Mouse (Mus musculus) ES-Bruce4 (cell line): ENCODE data around the gene Ugt1a6b. TPM values are rescaled to one million over a fixed set of nuclear protein-coding genes. Genes with fewer than 3 reads are reported as not detected.

Experiments
- H3K27ac ChIP-seq: 2 replicates; pipeline ENCODE4 v1.5.1; 2012; ENCODE audit warnings: low read length, inconsistent platforms; ENCODE audit not compliant: insufficient read depth
- H3K27me3 ChIP-seq: 2 replicates; pipeline ENCODE4 v1.6.1; 2012; ENCODE audit warnings: mild to moderate bottlenecking, low read length, inconsistent platforms; ENCODE audit not compliant: control insufficient read depth, poor library complexity, insufficient read depth, severe bottlenecking
- H3K36me3 ChIP-seq: 2 replicates; pipeline ENCODE4 v1.6.1; 2012; ENCODE audit warnings: inconsistent platforms, mild to moderate bottlenecking, low read length, moderate library complexity; ENCODE audit not compliant: control insufficient read depth, poor library complexity, insufficient read depth, severe bottlenecking
- H3K4me1 ChIP-seq: one replicate; pipeline ENCODE4 v1.8.1; 2011; ENCODE audit warnings: low read length; ENCODE audit not compliant: control insufficient read depth, insufficient read depth
- H3K4me3 ChIP-seq: 2 replicates; pipeline ENCODE4 v1.5.1; 2011; ENCODE audit warnings: low read depth, mild to moderate bottlenecking, low read length
- H3K9ac ChIP-seq: 2 replicates; pipeline ENCODE4 v1.6.1; 2012; ENCODE audit warnings: low read depth, mild to moderate bottlenecking, inconsistent platforms; ENCODE audit not compliant: poor library complexity, severe bottlenecking
- H3K9me3 ChIP-seq: replicated peaks from 2 replicates; pipeline ENCODE4 v1.6.1; 2012; ENCODE audit warnings: mild to moderate bottlenecking, low read length, inconsistent platforms; ENCODE audit not compliant: control insufficient read depth, poor library complexity, insufficient read depth, severe bottlenecking
- CTCF ChIP-seq: IDR thresholded peaks from one replicate; pipeline ENCODE4 v1.8.1; 2011; ENCODE audit warnings: low read depth, low read length
- EP300 ChIP-seq: IDR thresholded peaks from 2 replicates; pipeline ENCODE4 v1.6.1; 2011; ENCODE audit warnings: low read depth, low read length; ENCODE audit not compliant: insufficient read depth
- POLR2A ChIP-seq: IDR thresholded peaks from one replicate; pipeline ENCODE4 v1.8.1; 2011; ENCODE audit warnings: low read length; ENCODE audit not compliant: insufficient read depth
- polyA plus RNA-seq: library from polyadenylated mRNA; stranded (reverse); fragments of >200 nt; gene quantifications from 2 replicates; pipeline ENCODE4 v1.2.4, GENCODE M21; 2011; ENCODE audit warnings: low read depth; ENCODE audit not compliant: missing spikeins, insufficient read depth, insufficient read length

Gene Ugt1a6b
- polyA plus RNA-seq, 1 experiment: not detected

- Histone ChIP-seq H3K4me1 (no peaks in the 10 kb centered on the region), H3K9ac (no peak overlapping the region), H3K27ac (no peak overlapping the region), H3K27me3 (no peaks in the 10 kb centered on the region), H3K9me3 (no peaks in the 10 kb centered on the region), H3K36me3 (no peaks in the 10 kb centered on the region), H3K4me3 (no peak overlapping the region)
- TF ChIP-seq CTCF: no peak
- no peak for TF ChIP-seq EP300
- no peak for TF ChIP-seq POLR2A
These were observed 152.4 kb downstream of the Ugt1a6b start for GRCm38 (mm10) chr1:88255466-88255857.

GRCm38 (mm10) chr1:88255989-88256754 lies 153.1 kb downstream of the Ugt1a6b start:
- Histone ChIP-seq H3K27ac (no peak overlapping the region), H3K4me3 (no peak overlapping the region), H3K9ac (no peak overlapping the region), H3K27me3 (no peaks in the 10 kb centered on the region), H3K9me3 (no peaks in the 10 kb centered on the region), H3K4me1 (no peaks in the 10 kb centered on the region), H3K36me3 (no peaks in the 10 kb centered on the region)
- no peak for TF ChIP-seq POLR2A
- TF ChIP-seq CTCF: no peak
- no peak for TF ChIP-seq EP300

GRCm38 (mm10) chr1:88256886-88257663 lies 154.0 kb downstream of the Ugt1a6b start:
- no peaks in the 10 kb centered on the region for H3K36me3 ChIP-seq
- no peak overlapping the region for H3K9ac ChIP-seq
- no peak overlapping the region for H3K4me3 ChIP-seq
- H3K9me3 ChIP-seq: no peaks in the 10 kb centered on the region
- H3K4me1 ChIP-seq: no peaks in the 10 kb centered on the region
- H3K27me3 ChIP-seq: no peaks in the 10 kb centered on the region
- H3K27ac ChIP-seq: no peak overlapping the region
- no peak for TF ChIP-seq EP300
- TF ChIP-seq CTCF: no peak
- no peak for TF ChIP-seq POLR2A

- no peak overlapping the region for H3K9ac ChIP-seq
- no peak overlapping the region for H3K27ac ChIP-seq
- H3K27me3 ChIP-seq: no peaks in the 10 kb centered on the region
- H3K4me1 ChIP-seq: no peaks in the 10 kb centered on the region
- H3K9me3 ChIP-seq: no peaks in the 10 kb centered on the region
- no peak overlapping the region for H3K4me3 ChIP-seq
- no peak for TF ChIP-seq EP300
- no peak for TF ChIP-seq CTCF
- TF ChIP-seq POLR2A: no peak
- peaks cover 3% of the 10 kb centered on the region; the same call in 1 of the 2 replicates for H3K36me3 ChIP-seq
These were observed 154.6 kb downstream of the Ugt1a6b start for GRCm38 (mm10) chr1:88257681-88258080.

- H3K4me3 ChIP-seq: no peak overlapping the region
- TF ChIP-seq POLR2A (no peak), EP300 (no peak), CTCF (no peak)
- H3K36me3 ChIP-seq: peaks cover 10% of the 10 kb centered on the region
- H3K27me3 ChIP-seq: no peaks in the 10 kb centered on the region
- no peaks in the 10 kb centered on the region for H3K9me3 ChIP-seq
- no peak overlapping the region for H3K9ac ChIP-seq
- no peaks in the 10 kb centered on the region for H3K4me1 ChIP-seq
- H3K27ac ChIP-seq: no peak overlapping the region
These were observed 155.3 kb downstream of the Ugt1a6b start for GRCm38 (mm10) chr1:88258361-88258760.
